Mouse (Mus musculus) intestine, embryonic 15.5 days (tissue): ENCODE measurements around the gene Myh10. TPM values are rescaled to one million over a fixed set of nuclear protein-coding genes. Genes with fewer than 3 reads are reported as not detected.

Source experiments
- ATAC-seq: fragments of 200-750 bp; cut with Nextera tagmentation; 2 replicates; pipeline ENCODE4 v1.8.0; 2017; ENCODE audit warnings: moderate TSS enrichment, moderate library complexity
- H3K27ac ChIP-seq: fragments of 300-500 bp; sonication (generic); 2 replicates; pipeline ENCODE4 v1.5.1; 2015; ENCODE audit warnings: mild to moderate bottlenecking, inconsistent platforms
- H3K27me3 ChIP-seq: fragments of 300-500 bp; sonication (generic); replicated peaks from 2 replicates; pipeline ENCODE4 v1.6.1; 2015; ENCODE audit warnings: inconsistent platforms
- H3K36me3 ChIP-seq: fragments of 300-500 bp; sonication (generic); 2 replicates; pipeline ENCODE4 v1.6.1; 2015; ENCODE audit warnings: inconsistent platforms
- H3K4me1 ChIP-seq: fragments of 300-500 bp; sonication (generic); replicated peaks from 2 replicates; pipeline ENCODE4 v1.6.1; 2015; ENCODE audit warnings: inconsistent platforms
- H3K4me2 ChIP-seq: fragments of 300-500 bp; sonication (generic); replicated peaks from 2 replicates; pipeline ENCODE4 v1.6.1; 2015; ENCODE audit warnings: mild to moderate bottlenecking, inconsistent platforms
- H3K4me3 ChIP-seq: fragments of 300-500 bp; sonication (generic); replicated peaks from 2 replicates; pipeline ENCODE4 v1.5.1; 2015; ENCODE audit warnings: inconsistent platforms
- H3K9ac ChIP-seq: fragments of 300-500 bp; sonication (generic); 2 replicates; pipeline ENCODE4 v1.6.1; 2015; ENCODE audit warnings: inconsistent platforms
- H3K9me3 ChIP-seq: fragments of 300-500 bp; sonication (generic); 2 replicates; pipeline ENCODE4 v1.6.1; 2016; ENCODE audit warnings: inconsistent platforms
- WGBS: fragments of 180-500 bp; shearing (Covaris S2); methylation state at CpG from one replicate; pipeline ENCODE4 v1.1.7; 2015; 5-methylcytosine and 5-hydroxymethylcytosine counted together
- polyA plus RNA-seq: library from polyadenylated mRNA; unstranded; fragments of >200 nt; fragmentation: Nextera tagmentation; extraction: Ambion mirVana; gene quantifications from 2 replicates; pipeline ENCODE4 v1.2.1, GENCODE M21; 2015

The Myh10 gene
- polyA plus RNA-seq, 1 experiment from 2014 or later = 70.4 TPM

- Histone ChIP-seq H3K4me1 (no peaks in the 10 kb centered on the region), H3K9ac (no peak overlapping the region), H3K4me3 (no peak overlapping the region), H3K36me3 (peaks cover 19% of the 10 kb centered on the region; the same call in 1 of the 2 replicates), H3K9me3 (no peaks in the 10 kb centered on the region), H3K4me2 (no peak overlapping the region), H3K27ac (no peak overlapping the region), H3K27me3 (no peaks in the 10 kb centered on the region)
- no peak for ATAC-seq
- WGBS = 91% methylated on average over 3 of the region's 3 CpGs
Measured at GRCm38 (mm10) chr11:68759691-68760090, 68.3 kb downstream of the Myh10 start.

GRCm38 (mm10) chr11:68761155-68761554 lies 69.8 kb downstream of the Myh10 start:
- no peak for ATAC-seq
- no peaks in the 10 kb centered on the region for H3K9me3 ChIP-seq
- H3K4me1 ChIP-seq = no peaks in the 10 kb centered on the region
- H3K4me2 ChIP-seq = no peak overlapping the region
- H3K27ac ChIP-seq = no peak overlapping the region
- H3K36me3 ChIP-seq = peaks cover 28% of the 10 kb centered on the region
- WGBS = 82% methylated on average over 4 of the region's 4 CpGs
- no peak overlapping the region for H3K4me3 ChIP-seq
- no peak overlapping the region for H3K9ac ChIP-seq
- no peaks in the 10 kb centered on the region for H3K27me3 ChIP-seq

GRCm38 (mm10) chr11:68761664-68762063 lies 70.3 kb downstream of the Myh10 start:
- H3K27me3 ChIP-seq = no peaks in the 10 kb centered on the region
- H3K4me1 ChIP-seq = no peaks in the 10 kb centered on the region
- no peaks in the 10 kb centered on the region for H3K9me3 ChIP-seq
- 83% methylated on average over 6 of the region's 6 CpGs for WGBS
- no peak overlapping the region for H3K9ac ChIP-seq
- no peak overlapping the region for H3K4me2 ChIP-seq
- H3K36me3 ChIP-seq = peaks cover 28% of the 10 kb centered on the region
- H3K4me3 ChIP-seq = no peak overlapping the region
- no peak overlapping the region for H3K27ac ChIP-seq
- ATAC-seq = no peak

GRCm38 (mm10) chr11:68764622-68765021 lies 73.3 kb downstream of the Myh10 start:
- no peaks in the 10 kb centered on the region for H3K27me3 ChIP-seq
- no peaks in the 10 kb centered on the region for H3K9me3 ChIP-seq
- H3K9ac ChIP-seq = no peak overlapping the region
- H3K36me3 ChIP-seq = peaks cover 40% of the 10 kb centered on the region
- no peak for ATAC-seq
- H3K27ac ChIP-seq = no peak overlapping the region
- no peak overlapping the region for H3K4me2 ChIP-seq
- no peak overlapping the region for H3K4me3 ChIP-seq
- H3K4me1 ChIP-seq = no peaks in the 10 kb centered on the region
- WGBS = 78% methylated on average over 3 of the region's 3 CpGs

- ATAC-seq = no peak
- no peak overlapping the region for H3K4me3 ChIP-seq
- no peak overlapping the region for H3K9ac ChIP-seq
- peaks cover 41% of the 10 kb centered on the region for H3K36me3 ChIP-seq
- H3K4me2 ChIP-seq = no peak overlapping the region
- no peaks in the 10 kb centered on the region for H3K9me3 ChIP-seq
- WGBS = 90% methylated on average over 10 of the region's 10 CpGs
- H3K4me1 ChIP-seq = no peaks in the 10 kb centered on the region
- H3K27me3 ChIP-seq = no peaks in the 10 kb centered on the region
- H3K27ac ChIP-seq = no peak overlapping the region
Measured at GRCm38 (mm10) chr11:68767762-68768542, 76.6 kb downstream of the Myh10 start.

GRCm38 (mm10) chr11:68769770-68770510 lies 78.6 kb downstream of the Myh10 start:
- Histone ChIP-seq H3K27ac (no peak overlapping the region), H3K27me3 (no peaks in the 10 kb centered on the region), H3K4me2 (no peak overlapping the region), H3K4me1 (no peaks in the 10 kb centered on the region), H3K9ac (no peak overlapping the region), H3K9me3 (no peaks in the 10 kb centered on the region), H3K4me3 (no peak overlapping the region), H3K36me3 (peaks cover 33% of the 10 kb centered on the region)
- ATAC-seq = no peak
- WGBS = 86% methylated on average over 9 of the region's 9 CpGs

GRCm38 (mm10) chr11:68776147-68776655 lies 84.8 kb downstream of the Myh10 start:
- H3K4me2 ChIP-seq = no peak overlapping the region
- 82% methylated on average over 7 of the region's 7 CpGs for WGBS
- no peak for ATAC-seq
- H3K9me3 ChIP-seq = no peaks in the 10 kb centered on the region
- H3K27ac ChIP-seq = no peak overlapping the region
- H3K27me3 ChIP-seq = no peaks in the 10 kb centered on the region
- H3K36me3 ChIP-seq = peaks cover 7% of the 10 kb centered on the region; the same call in 1 of the 2 replicates
- no peak overlapping the region for H3K4me3 ChIP-seq
- no peak overlapping the region for H3K9ac ChIP-seq
- H3K4me1 ChIP-seq = 0 out of 2 replicates have a peak, but pooled peaks cover 2% of the 10 kb centered on the region

- peaks cover 10% of the 10 kb centered on the region for H3K36me3 ChIP-seq
- H3K9me3 ChIP-seq = no peaks in the 10 kb centered on the region
- H3K9ac ChIP-seq = no peak overlapping the region
- no peak for ATAC-seq
- H3K4me1 ChIP-seq = 0 out of 2 replicates have a peak, but pooled peaks cover 2% of the 10 kb centered on the region
- no peak overlapping the region for H3K27ac ChIP-seq
- 83% methylated on average over 11 of the region's 11 CpGs for WGBS
- H3K27me3 ChIP-seq = no peaks in the 10 kb centered on the region
- no peak overlapping the region for H3K4me3 ChIP-seq
- no peak overlapping the region for H3K4me2 ChIP-seq
Measured at GRCm38 (mm10) chr11:68777933-68778332, 86.6 kb downstream of the Myh10 start.

- Histone ChIP-seq H3K36me3 (peaks cover 18% of the 10 kb centered on the region), H3K4me2 (no peak overlapping the region)
Measured at GRCm38 (mm10) chr11:68778855-68779254, 87.5 kb downstream of the Myh10 start.

GRCm38 (mm10) chr11:68779735-68780465 lies 88.5 kb downstream of the Myh10 start:
- 85% methylated on average over 10 of the region's 10 CpGs for WGBS
- no peaks in the 10 kb centered on the region for H3K9me3 ChIP-seq
- ATAC-seq = no peak
- H3K27me3 ChIP-seq = no peaks in the 10 kb centered on the region
- no peak overlapping the region for H3K9ac ChIP-seq
- 0 out of 2 replicates have a peak, but pooled peaks cover 2% of the 10 kb centered on the region for H3K4me1 ChIP-seq
- no peak overlapping the region for H3K27ac ChIP-seq
- no peak overlapping the region for H3K4me2 ChIP-seq
- no peak overlapping the region for H3K4me3 ChIP-seq
- H3K36me3 ChIP-seq = peaks cover 18% of the 10 kb centered on the region

More at GRCm38 (mm10) chr11:68778855-68779254, 87.5 kb downstream of the Myh10 start:
- no peak for ATAC-seq
- Histone ChIP-seq H3K9me3 (no peaks in the 10 kb centered on the region), H3K27me3 (no peaks in the 10 kb centered on the region), H3K27ac (no peak overlapping the region), H3K9ac (no peak overlapping the region), H3K4me3 (no peak overlapping the region), H3K4me1 (0 out of 2 replicates have a peak, but pooled peaks cover 2% of the 10 kb centered on the region)

- no peak overlapping the region for H3K4me3 ChIP-seq
- H3K36me3 ChIP-seq = peaks cover 24% of the 10 kb centered on the region
- no peaks in the 10 kb centered on the region for H3K27me3 ChIP-seq
- 0 out of 2 replicates have a peak, but pooled peaks cover 2% of the 10 kb centered on the region for H3K4me1 ChIP-seq
- no peak for ATAC-seq
- WGBS = 67% methylated on average over 14 of the region's 14 CpGs
- H3K4me2 ChIP-seq = no peak overlapping the region
- H3K9me3 ChIP-seq = no peaks in the 10 kb centered on the region
- H3K9ac ChIP-seq = no peak overlapping the region
- H3K27ac ChIP-seq = no peak overlapping the region
Measured at GRCm38 (mm10) chr11:68780466-68781114, 89.2 kb downstream of the Myh10 start.
